Mouse (Mus musculus) v-Abl transformed pro-B cells (cell line): Measurements from ENCODE around the gene Ucn2.

Experiments used
- in situ Hi-C, 2 experiments: fragments of 400-800 bp; cut with MboI; formaldehyde crosslinking; loops; one replicate each; pipeline ENCODE4 v1.15.1; 2025; ENCODE audit not compliant: unreplicated experiment in 2 of 2

The Ucn2 gene

DNA sequence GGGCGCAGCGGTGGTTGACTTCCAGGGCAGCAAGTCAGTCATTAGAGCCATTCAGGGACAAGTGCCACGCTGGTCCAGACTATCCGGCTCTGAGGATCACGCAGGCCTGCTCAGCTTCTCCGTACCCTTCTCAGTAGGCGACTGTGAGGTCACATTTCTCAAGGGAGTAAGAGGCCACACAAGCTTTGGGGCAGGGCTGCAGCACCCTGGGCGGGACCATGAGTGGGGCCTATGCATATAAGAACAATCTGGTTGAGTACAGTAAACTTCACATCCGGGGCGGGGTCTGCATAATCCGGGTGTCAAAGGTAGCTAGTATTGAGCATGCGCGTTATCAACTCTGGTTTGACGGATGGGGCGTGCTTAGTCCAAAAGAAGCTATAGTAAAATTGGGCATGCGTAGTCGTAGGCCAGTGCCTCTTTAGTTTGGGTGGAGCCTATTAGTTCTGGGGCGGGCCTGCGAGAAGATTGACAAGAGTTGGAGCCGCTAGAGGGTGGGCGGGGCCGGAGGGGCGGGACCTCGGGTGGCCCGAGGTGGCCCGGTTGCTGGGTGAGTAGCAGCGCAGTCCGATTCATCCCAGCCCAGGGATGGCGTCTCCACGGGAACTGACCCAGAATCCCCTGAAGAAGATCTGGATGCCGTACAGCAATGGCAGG is 5.7 kb downstream of the Ucn2 start, which contains the start of gene Pfkfb4:
Gene Pfkfb4, plus strand, starts transcription at position 351 of the 657 bp plus-strand sequence.
- in situ Hi-C loops = no loop called here

DNA sequence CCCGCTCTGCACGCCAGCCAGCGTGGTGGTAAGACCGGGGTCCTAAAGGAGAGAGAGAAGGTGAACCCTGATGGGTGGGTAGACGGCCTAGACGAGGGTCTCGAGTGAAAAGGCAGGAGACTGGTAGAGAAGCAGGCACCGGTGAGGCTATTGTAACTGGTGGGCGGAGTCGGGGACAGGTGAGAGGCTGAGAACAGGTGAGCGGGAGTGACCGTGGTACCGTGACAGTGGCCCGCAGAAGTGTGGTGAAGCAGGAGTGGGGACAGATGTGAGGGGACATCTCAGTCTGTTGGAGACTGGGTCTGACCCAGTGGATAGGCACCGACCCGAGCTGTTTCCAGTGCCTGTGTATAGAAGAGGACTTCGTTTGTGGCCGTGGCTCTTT is 6.3 kb downstream of the Ucn2 start:
- in situ Hi-C loops = no loop called here

DNA sequence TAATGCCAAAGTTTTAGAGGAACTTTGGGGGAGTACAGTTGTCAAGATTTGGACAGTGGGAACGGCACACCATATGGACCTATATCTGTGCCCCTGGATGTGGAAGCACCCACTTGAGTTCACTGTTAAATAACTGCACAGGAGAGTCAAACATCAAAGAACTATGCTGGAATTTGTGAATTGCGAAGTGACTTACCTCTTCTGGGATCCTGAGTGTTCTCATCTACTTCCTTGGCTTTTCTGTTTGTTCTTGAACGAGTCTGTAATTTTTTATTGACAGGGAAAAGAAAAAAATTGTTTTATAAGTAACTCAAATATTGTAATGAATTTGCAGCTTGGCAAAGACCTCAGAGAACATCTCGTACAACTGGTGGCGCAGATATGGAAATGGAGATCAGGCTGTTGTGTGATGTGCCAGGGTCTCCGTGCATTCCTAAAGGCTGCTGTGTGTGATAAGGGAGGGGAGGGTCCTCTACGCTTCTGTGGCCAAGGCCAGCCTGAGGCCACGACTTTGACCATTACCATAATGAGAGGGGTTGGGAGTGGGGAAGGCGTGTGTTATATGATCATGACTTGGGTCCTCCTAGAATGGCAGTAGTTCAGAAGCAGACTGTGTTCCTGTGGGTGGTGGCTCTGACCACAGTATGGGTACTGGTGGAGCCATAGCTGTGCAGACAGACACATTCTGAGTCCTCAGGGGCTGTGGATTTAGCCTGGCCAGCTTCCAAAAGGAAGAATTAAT is 7.0 kb downstream of the Ucn2 start:
- in situ Hi-C loops = no loop called here

DNA sequence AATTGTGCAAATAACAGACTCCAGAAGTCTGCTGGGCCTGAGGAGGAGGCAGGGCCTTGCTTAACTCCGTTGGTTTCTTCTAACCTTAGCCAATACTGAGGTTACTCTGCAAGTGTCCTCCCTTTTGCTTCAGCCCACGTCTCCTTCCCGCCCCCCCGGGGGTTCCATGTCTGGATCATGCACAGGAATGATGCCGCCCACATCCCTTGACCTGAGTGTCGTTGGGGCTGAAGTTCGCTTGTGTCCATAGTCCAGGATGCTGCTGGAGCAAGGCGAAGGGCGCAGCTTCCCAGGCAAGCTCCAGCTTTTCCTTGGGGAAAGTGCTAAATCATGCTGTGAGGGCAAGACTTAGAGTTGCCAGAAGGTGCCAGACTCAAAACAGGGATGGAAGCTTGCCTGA is 10.6 kb downstream of the Ucn2 start:
- in situ Hi-C loops = no loop called here

DNA sequence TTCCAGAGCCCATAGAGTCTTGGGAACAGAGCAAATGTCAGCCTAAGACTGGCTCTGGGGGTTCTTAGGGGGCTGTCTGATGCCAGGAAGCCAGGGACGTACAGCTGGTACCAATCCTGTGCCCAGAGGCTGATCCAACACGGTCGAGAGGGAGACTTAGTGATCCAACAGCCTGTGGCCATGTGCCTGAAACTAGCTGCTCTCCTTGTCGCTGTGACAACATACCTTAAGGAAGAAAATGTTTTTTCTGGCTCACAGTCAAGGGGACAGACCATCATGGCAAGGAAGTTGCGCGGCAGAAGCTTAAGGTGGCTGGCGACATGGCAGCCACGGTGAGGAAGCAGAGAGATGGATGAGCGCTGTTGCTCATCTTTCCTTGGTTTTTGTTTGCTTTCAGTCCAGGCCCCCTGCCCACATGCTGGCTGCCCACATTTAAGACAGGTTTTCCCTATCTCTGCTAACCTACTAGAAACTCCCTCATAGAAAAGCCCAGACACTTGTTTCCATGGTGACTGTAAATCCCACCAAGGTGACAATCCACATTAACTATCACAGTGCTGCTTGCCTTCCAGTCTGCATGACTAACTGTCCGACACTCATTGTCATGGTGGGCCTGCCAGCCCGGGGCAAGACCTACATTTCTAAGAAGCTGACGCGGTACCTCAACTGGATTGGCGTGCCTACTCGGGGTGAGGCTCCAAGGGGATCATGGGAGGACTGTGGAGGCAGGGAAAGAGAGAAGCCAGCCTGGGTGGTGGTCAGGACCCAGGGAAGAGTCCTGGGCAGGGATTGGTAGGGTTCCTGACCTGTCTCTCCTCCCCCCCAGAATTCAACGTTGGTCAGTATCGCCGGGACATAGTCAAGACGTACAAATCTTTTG is 12.7 kb downstream of the Ucn2 start:
- in situ Hi-C loops = no loop called here

DNA sequence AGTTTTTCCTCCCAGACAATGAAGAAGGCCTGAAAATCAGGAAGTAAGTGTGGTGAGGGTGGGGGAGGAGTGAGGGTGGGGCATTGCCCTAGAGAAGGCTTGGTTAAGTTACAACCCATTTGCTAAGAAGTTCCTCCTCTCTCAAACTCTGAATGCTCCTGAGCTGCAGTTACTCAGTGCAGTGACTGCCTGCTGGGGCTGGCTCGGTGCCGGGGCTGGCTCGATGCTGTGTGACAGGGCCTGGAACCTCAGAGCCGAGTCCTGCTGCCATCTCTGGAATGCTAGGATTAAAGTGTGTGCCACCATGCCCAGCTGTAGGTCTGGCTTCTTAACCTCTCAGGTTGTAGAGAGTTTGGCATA is 13.3 kb downstream of the Ucn2 start:
- in situ Hi-C loops = no loop called here

DNA sequence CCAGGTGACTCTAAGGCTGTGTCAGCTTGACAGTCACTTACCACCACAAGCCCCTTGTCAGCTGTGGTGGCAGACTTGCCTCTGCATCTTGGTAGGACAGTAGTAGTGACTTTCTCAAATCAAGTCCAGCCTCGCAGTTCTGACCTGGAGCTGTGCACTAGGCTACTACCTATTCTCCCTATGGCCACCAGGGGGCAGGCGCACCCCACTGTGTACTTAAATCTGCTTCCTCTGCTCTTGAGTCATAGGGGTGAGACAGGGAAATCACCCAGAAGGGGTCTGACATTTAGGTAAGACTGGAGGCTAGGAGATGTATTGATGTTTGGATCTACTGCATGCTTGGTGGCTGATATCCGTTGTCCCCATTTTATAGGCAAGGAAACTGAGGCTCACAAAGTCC is 14.9 kb downstream of the Ucn2 start:
- in situ Hi-C loops = loop anchor here (5.0 to 10.0 kb wide), 7 partner anchors 62 to 1074 kb away; partner anchors contain the start of gene Nme6 (in 1 of the 2)

DNA sequence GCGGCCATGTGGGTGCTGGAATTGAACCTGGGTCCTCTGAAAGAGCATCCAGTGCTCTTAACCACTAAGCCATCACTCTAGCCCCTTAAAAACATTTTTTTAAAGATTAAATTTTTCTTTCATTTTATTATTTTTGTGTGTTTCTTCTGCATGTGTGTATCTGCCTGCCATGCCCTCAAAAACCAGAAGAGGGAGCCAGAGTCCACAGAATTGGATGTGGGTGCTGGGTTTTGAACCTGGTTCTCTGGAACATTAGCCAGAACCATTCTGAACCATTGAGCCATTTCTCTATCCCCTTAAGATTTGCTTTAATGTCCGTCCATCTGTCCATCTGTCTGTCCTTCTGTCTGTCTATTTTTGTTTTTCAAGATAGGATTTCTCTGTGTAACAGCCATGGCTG is 17.4 kb downstream of the Ucn2 start:
- in situ Hi-C loops = loop anchor here (5.0 to 10.0 kb wide), 7 partner anchors 59 to 1072 kb away; partner anchors contain the start of gene Nme6 (in 1 of the 2)

DNA sequence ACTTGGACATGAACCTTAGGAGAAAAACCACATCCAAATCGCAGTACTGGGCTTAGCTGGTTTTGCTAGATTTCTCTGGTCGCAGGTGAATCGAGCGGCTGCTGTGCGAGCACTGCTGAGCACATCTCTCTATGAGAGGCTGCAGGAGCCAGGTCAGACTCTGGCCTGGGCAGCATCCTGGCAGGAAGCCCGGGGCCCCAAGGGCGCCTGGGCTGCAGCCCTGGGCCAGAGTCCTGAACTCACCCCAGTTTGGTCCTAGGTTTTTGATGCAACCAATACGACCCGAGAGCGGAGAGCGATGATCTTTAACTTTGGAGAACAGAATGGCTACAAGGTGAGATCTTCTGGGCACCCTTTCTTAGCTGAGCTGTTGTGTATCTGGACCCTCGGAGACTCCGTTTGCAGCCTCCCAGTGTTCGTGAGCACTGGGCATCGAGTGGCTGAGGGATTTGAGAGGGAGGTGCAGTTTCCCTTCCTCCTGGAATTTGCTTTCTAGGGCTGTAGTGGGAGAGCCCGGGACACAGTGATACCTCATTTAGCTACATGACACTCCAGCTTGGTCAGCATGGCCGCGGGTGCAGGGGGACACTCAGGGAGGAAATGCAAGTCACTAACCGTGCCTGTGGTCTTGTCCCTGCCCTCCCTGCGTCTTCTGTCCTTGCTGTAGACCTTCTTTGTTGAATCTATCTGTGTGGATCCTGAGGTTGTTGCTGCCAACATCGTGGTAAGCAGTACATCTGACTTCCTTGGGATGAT is 21.4 kb downstream of the Ucn2 start:
- in situ Hi-C loops = loop anchor here (5.0 to 10.0 kb wide), 5 partner anchors 115 to 1068 kb away; partner anchors contain the start of gene Nme6 (in 1 of the 2)

DNA sequence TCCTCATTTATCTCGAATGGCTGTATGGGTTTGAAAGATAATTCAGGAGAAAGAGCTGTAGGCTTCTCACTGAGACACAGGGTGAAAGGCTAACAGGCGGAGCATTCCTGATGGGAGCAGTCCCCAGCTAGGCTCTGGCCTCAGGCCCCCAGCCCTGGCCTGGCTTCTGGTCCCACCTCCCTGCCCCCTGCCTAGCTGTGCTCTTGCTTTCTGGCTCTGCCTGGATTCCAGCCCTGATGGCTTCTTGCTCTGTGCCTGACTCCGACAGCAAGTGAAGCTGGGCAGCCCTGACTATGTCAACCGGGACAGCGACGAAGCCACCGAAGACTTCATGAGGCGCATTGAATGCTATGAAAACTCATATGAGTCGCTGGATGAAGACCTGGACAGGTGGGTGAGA is 22.3 kb downstream of the Ucn2 start:
- in situ Hi-C loops = loop anchor here (5.0 to 10.0 kb wide), 5 partner anchors 114 to 1067 kb away; partner anchors contain the start of gene Nme6 (in 1 of the 2)

DNA sequence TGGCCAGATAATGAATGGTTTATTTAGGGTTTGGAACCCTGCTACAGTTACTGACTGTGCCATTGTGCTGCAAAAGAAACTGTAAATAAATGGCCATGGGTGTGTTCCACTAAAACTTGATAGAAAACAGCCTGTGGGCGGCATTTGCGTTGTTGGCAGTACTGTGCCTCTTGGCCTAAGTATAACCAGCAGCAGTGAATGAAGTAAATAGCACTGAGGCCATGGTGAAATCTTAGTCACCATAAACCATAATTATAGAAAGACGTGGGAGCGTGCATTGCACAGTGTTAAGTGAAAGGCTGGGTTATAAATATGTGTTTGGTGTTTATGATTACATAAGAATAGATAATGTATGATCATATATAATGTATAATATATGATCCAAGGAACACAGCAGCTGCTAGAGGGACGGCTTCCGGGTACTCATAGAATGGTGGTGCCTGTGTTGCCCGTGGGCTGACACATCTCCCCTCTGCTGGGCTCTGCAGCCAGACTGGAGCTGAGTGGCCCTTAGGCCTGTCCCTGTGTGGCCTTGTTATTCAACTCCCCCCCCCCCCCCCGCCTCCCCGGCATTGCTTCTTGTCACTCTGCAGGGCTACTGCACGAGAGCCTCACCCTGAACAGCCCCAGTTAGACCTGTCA is 23.3 kb downstream of the Ucn2 start:
- in situ Hi-C loops = loop anchor here (5.0 to 10.0 kb wide), 5 partner anchors 113 to 1066 kb away; partner anchors contain the start of gene Nme6 (in 1 of the 2)

DNA sequence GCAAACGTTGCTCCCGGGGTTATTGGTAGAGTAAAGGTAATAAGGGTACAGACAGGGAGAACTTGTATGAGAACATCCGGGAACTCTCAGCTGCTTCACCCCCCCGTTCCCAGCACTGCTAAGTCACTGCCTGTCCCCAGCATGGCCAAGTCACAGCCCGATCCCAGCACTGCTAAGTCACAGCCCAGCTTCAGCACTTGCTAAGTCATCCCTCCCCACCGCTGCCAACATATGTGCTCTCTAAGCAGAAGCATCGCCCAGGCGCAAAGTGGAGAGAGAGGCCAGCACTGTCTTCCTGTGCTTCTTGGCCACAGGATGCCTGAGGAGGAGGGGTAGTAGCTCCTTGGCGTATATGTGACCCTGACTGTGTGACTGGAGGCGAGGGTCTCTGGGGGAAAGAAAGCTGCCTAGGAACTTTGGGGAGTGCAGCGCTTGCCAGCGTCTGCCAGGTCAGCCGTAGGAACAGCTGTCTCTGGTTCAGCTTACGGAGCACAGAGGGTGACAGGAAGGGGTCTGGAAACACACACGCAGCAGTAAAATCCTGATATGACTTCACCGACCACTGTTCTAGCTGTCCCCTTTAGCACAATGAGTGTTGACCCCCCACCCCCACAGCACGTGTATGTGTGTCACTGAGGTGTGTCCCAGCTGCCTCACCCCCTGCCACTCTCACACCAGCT is 24.0 kb downstream of the Ucn2 start:
- in situ Hi-C loops = loop anchor here (5.0 to 10.0 kb wide), 5 partner anchors 113 to 1065 kb away; partner anchors contain the start of gene Nme6 (in 1 of the 2)

DNA sequence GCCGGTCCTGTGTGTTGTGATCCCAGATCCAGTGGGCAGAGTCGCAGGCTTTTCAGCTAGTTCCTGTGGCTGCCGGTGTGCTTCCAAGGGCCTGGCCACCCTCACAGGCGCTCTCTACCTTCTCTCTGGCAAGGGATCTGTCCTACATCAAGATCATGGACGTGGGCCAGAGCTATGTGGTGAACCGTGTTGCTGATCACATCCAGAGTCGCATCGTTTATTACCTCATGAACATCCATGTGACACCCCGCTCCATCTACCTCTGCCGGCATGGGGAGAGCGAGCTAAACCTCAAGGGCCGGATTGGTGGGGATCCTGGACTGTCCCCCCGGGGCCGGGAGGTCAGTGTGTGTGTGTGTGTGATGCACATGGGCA is 24.5 kb downstream of the Ucn2 start:
- in situ Hi-C loops = no loop called here

DNA sequence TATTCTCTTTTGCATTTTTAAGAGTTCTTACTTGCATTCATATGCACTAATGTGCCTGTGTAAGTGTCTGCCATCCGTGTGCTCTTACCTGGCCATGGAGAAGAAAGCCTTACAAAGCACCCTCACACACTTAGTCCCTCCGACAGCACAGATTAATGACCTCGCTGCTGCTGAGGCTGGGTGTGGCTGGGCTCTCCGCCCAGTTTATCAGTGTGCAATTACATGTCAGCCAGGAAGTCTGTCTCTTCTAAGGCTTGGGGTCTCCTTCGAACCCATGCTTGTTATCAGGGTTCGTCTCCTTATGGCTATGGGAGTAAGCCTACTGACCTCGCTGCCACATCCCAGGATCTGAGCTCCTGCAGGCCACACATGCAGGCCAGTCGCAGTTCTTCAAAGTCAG is 29.6 kb downstream of the Ucn2 start:
- in situ Hi-C loops = no loop called here

DNA sequence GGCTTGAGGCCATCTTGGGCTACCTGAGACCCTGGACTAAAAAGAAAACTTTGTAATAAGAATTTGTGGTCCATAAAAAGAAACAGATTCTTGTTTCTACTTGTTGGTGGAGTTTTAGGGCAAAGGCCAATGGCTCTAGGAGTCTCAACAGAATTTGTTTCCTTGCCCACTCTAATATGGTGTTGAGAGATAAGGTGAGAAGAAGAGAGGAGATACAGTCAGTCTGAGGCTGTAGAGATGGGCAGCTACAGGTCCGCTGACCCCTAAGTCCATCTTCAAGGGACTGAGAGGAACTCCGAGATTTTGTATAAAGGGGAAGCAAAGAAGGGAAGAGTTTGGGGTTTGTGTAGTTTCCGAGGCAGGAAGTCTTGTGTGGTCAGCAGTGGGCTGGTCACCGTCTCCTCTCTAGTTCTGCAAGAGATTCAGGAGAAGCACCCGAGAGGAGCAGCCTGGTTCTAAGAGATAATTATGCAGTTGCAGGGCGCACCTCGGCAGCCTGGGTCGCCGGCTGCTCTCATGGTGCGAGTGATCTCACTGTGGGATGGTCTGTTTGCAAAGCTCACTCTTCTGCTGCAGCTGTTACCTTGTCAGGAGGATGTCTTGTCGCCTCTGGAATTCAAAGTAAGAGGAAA is 31.3 kb downstream of the Ucn2 start:
- in situ Hi-C loops = no loop called here

DNA sequence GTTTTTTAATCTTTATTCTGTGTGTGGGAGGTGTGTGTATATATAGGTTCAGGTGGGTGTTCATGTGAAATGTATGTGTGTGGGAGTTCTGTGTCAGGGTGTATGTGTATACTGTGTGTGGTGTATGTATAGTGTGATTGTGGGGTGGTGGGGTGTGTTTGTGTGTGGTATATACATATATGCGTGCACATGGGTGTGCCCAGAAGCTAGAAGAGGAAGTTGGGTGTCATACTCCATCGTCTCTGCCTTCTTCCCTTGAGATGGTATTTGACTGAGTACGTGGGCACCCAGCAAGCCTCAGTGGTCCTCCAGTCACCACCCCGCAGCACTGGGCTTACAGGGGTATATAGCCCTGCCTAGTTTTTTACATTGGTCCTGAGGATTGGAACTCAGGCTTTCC is 35.6 kb downstream of the Ucn2 start:
- in situ Hi-C loops = no loop called here

DNA sequence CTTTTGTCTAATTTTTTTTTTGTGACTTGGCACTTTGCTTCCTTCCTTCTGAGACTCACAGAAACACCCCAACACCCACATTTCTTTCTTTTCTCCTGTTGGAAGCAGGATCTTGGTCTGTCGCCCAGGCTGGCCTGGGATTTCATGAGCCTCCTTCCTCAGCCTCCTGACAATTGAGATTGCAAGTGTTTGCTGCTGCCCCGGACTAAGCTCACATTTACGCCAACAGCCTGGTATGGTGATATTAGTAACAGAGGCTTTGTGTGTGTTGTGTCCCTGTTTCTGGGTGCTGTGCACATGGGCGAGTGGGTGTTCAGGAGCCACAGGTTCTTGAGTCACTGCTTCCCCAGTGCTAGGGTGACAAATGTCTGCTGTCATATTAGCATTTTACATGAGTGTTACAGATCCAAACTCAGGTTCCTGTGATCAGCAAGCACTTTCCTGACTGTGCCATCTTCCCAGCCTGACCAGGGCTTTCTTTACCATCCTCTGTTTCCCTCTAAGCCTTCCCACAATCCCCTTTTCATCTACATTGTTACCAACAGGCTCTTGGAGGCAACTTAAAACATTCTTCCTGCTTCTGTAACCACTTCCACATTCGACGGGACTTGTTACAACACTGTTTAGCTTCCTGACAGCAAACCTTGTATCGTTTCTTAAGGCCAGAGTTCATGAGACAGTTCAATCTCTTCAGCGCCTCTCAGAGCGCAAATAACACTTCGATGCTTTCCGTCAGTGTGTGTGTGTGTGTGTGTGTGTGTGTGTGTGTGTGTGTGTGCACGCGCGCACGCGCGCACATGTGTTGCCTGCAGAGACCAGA is 37.3 kb downstream of the Ucn2 start:
- in situ Hi-C loops = no loop called here

DNA sequence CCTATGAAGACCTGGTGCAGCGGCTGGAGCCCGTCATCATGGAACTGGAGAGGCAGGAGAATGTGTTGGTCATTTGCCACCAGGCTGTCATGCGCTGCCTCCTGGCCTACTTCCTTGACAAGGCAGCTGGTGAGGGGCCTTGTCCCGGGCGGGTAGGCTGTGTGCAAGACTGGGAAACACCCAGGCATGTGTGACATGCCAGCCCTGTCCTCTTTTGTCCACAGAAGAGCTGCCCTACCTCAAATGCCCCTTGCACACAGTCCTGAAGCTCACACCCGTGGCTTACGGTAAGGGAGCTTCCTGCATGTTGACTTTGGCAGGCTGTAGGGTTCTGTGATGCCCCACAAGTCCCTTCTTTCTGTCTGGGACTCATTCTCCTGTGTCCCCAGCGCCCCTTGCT is 41.7 kb downstream of the Ucn2 start:
- in situ Hi-C loops = no loop called here
